Mouse (Mus musculus) liver, embryonic 14.5 days (tissue): ENCODE measurements around the gene Olfr1396. TPM values are rescaled to one million over a fixed set of nuclear protein-coding genes. Genes with fewer than 3 reads are reported as not detected.
"Not testable (repeated sequence)": the region's sequence is repeated elsewhere in the genome, so short reads cannot be mapped to it uniquely, and the experiment has no call there.

Experiments used
- ATAC-seq: fragments of 200-750 bp; cut with Nextera tagmentation; 2 replicates; pipeline ENCODE4 v1.8.0; 2017; ENCODE audit warnings: moderate number of reproducible peaks, mild to moderate bottlenecking, moderate library complexity; ENCODE audit not compliant: insufficient read depth
- DNase-seq, 3 experiments: peaks; one replicate each; pipeline ENCODE4 v3.0.0-alpha.2; 2012 to 2013; ENCODE audit warnings: low read depth in 3 of 3, low spot score in 3 of 3
- H3K27ac ChIP-seq: fragments of 300-500 bp; sonication (generic); 2 replicates; pipeline ENCODE4 v1.5.1; 2014; ENCODE audit warnings: moderate library complexity, mild to moderate bottlenecking, control low read depth, inconsistent platforms
- H3K27me3 ChIP-seq: fragments of 300-500 bp; sonication (generic); 2 replicates; pipeline ENCODE4 v1.6.1; 2014; ENCODE audit warnings: mild to moderate bottlenecking, low read length, moderate library complexity; ENCODE audit not compliant: control insufficient read depth, insufficient read depth
- H3K36me3 ChIP-seq: fragments of 300-500 bp; sonication (generic); replicated peaks from 2 replicates; pipeline ENCODE4 v1.6.1; 2014; ENCODE audit warnings: low read depth; ENCODE audit not compliant: control insufficient read depth, insufficient read depth
- H3K4me1 ChIP-seq, 2 experiments: fragments of 200-500 bp in 1 of 2; fragments of 300-500 bp in 1 of 2; sonication (generic) in 1 of 2; replicated peaks; 2 replicates each; pipeline ENCODE4 v1.6.1; 2012 to 2014; ENCODE audit warnings: antibody characterized with exemption in 1 of 2, inconsistent platforms in 1 of 2, low read length in 1 of 2; ENCODE audit not compliant: control insufficient read depth in 2 of 2, insufficient read depth in 2 of 2
- H3K4me2 ChIP-seq: fragments of 300-500 bp; sonication (generic); 2 replicates; pipeline ENCODE4 v1.6.1; 2014; ENCODE audit warnings: low read depth, mild to moderate bottlenecking, control low read depth, moderate library complexity
- H3K4me3 ChIP-seq, 2 experiments: fragments of 200-500 bp in 1 of 2; fragments of 300-500 bp in 1 of 2; sonication (generic) in 1 of 2; 2 replicates each; pipeline ENCODE4 v1.5.1; 2012 to 2014; ENCODE audit warnings: low read depth in 2 of 2, low read length in 2 of 2, mild to moderate bottlenecking in 2 of 2, control low read depth in 1 of 2, inconsistent platforms in 1 of 2, moderate library complexity in 1 of 2; ENCODE audit not compliant: insufficient read depth in 1 of 2
- H3K9ac ChIP-seq: fragments of 300-500 bp; sonication (generic); replicated peaks from 2 replicates; pipeline ENCODE4 v1.6.1; 2014; ENCODE audit warnings: mild to moderate bottlenecking, control low read depth, moderate library complexity
- H3K9me3 ChIP-seq: fragments of 300-500 bp; sonication (generic); 2 replicates; pipeline ENCODE4 v1.6.1; 2016; ENCODE audit warnings: low read length, mixed read lengths; ENCODE audit not compliant: control insufficient read depth
- CTCF ChIP-seq: IDR thresholded peaks from 2 replicates; pipeline ENCODE4 v1.5.1; 2016; ENCODE audit warnings: antibody characterized with exemption, low read depth, control low read depth
- EP300 ChIP-seq: IDR thresholded peaks from 2 replicates; pipeline ENCODE4 v1.6.1; 2016; ENCODE audit warnings: antibody characterized with exemption, low read depth
- WGBS: fragments of 180-500 bp; shearing (Covaris S2); extraction: QIAGEN DNeasy Blood & Tissue Kit; methylation state at CpG from one replicate; pipeline ENCODE4 v1.1.7; 2014; ENCODE audit not compliant: insufficient replicate concordance; 5-methylcytosine and 5-hydroxymethylcytosine counted together
- polyA plus RNA-seq, 2 experiments: library from polyadenylated mRNA; depleted of rRNA in 1 of 2; stranded (reverse) in 1 of 2; unstranded in 1 of 2; fragments of >200 nt; fragmentation: Nextera tagmentation in 1 of 2; extraction: Ambion mirVana in 1 of 2; gene quantifications; 2 replicates each; pipeline versions ENCODE4 v1.2.1 to v1.2.3; 2012 to 2014

Gene Olfr1396
- polyA plus RNA-seq, 2 experiments = not detected

GRCm38 (mm10) chr11:49081356-49081755, 33.3 kb downstream of the Olfr1396 start:
- no peak overlapping the region for H3K4me3 ChIP-seq
- H3K4me2 ChIP-seq = peak overlapping the region; percentile 19
- H3K9me3 ChIP-seq = no peaks in the 10 kb centered on the region
- no peak overlapping the region for H3K9ac ChIP-seq
- H3K4me1 ChIP-seq = peaks cover 35 to 53% of the 10 kb centered on the region in 2 experiments
- no peaks in the 10 kb centered on the region for H3K36me3 ChIP-seq
- 48% methylated on average over 4 of the region's 4 CpGs for WGBS
- TF ChIP-seq CTCF (no peak), EP300 (no peak)
- ATAC-seq (no peak), DNase-seq (no peak)
- H3K27me3 ChIP-seq = no peaks in the 10 kb centered on the region
- no peak overlapping the region for H3K27ac ChIP-seq

GRCm38 (mm10) chr11:49080636-49081035, 34.0 kb downstream of the Olfr1396 start:
- H3K4me1 ChIP-seq = peaks cover 31 to 51% of the 10 kb centered on the region in 2 experiments
- H3K27ac ChIP-seq = no peak overlapping the region
- no peak for DNase-seq
- no peak overlapping the region for H3K4me3 ChIP-seq
- H3K36me3 ChIP-seq = no peaks in the 10 kb centered on the region
- no peaks in the 10 kb centered on the region for H3K9me3 ChIP-seq
- no peak overlapping the region for H3K9ac ChIP-seq
- WGBS = 22% methylated on average over 1 of the region's 1 CpGs
- no peak for ATAC-seq
- no peaks in the 10 kb centered on the region for H3K27me3 ChIP-seq
- H3K4me2 ChIP-seq = no peak overlapping the region
- no peak for TF ChIP-seq CTCF
- no peak for TF ChIP-seq EP300

- DNase-seq (no peak), ATAC-seq (no peak)
- Histone ChIP-seq H3K27ac (no peak overlapping the region), H3K4me2 (no peak overlapping the region), H3K27me3 (no peaks in the 10 kb centered on the region), H3K9ac (no peak overlapping the region), H3K4me1 (peaks cover 12 to 32% of the 10 kb centered on the region in 2 experiments), H3K4me3 (no peak overlapping the region), H3K36me3 (no peaks in the 10 kb centered on the region), H3K9me3 (no peaks in the 10 kb centered on the region)
- no peak for TF ChIP-seq EP300
- no peak for TF ChIP-seq CTCF
- 71% methylated on average over 3 of the region's 3 CpGs for WGBS
Measured at GRCm38 (mm10) chr11:49078719-49079118, 36.0 kb downstream of the Olfr1396 start.

- H3K27ac ChIP-seq = no peak overlapping the region
- no peaks in the 10 kb centered on the region for H3K9me3 ChIP-seq
- H3K4me3 ChIP-seq = no peak overlapping the region
- WGBS = 43% methylated on average over 1 of the region's 1 CpGs
- H3K9ac ChIP-seq = no peak overlapping the region
- ATAC-seq (no peak), DNase-seq (no peak)
- H3K27me3 ChIP-seq = no peaks in the 10 kb centered on the region
- H3K4me2 ChIP-seq = no peak overlapping the region; the same call in 1 of the 2 replicates
- H3K4me1 ChIP-seq = peaks cover 5 to 18% of the 10 kb centered on the region in 2 experiments; a peak in 3 of 4 replicates
- H3K36me3 ChIP-seq = no peaks in the 10 kb centered on the region
- TF ChIP-seq EP300 (no peak), CTCF (no peak)
Measured at GRCm38 (mm10) chr11:49077012-49077411, 37.7 kb downstream of the Olfr1396 start.

- WGBS = 16% methylated on average over 6 of the region's 6 CpGs
- DNase-seq, H3K27me3 ChIP-seq, H3K4me3 ChIP-seq, H3K9me3 ChIP-seq, H3K9ac ChIP-seq, H3K27ac ChIP-seq, H3K36me3 ChIP-seq: not testable (repeated sequence)
- Histone ChIP-seq H3K4me1 (peaks cover 0 to 11% of the 10 kb centered on the region in 2 experiments; a peak in 2 of 4 replicates), H3K4me2 (peak within 1 kb of the TSS; percentile 13; the same call in 1 of the 2 replicates)
- 0 out of 2 replicates have a peak, but pooled peaks have one; percentile 31 for ATAC-seq
Measured at GRCm38 (mm10) chr11:49076001-49076757, 38.5 kb downstream of the Olfr1396 start, which contains the start of gene Ifi47. Gene Ifi47, plus strand, starts transcription at chr11:49076587.
